Mouse (Mus musculus) megakaryocyte, embryonic 14.5 days (primary cell): Measurements from ENCODE around the gene Parp16.

ENCODE experiments used
- FLI1 ChIP-seq: IDR thresholded peaks from 2 replicates; pipeline ENCODE4 v1.6.1; 2012; ENCODE audit warnings: low read length, inconsistent platforms, mixed read lengths
- GATA1 ChIP-seq: IDR thresholded peaks from 3 replicates; pipeline ENCODE4 v1.6.1; 2012; ENCODE audit warnings: mixed read lengths, low read length, inconsistent platforms, borderline replicate concordance

- TF ChIP-seq GATA1, result no peak
- TF ChIP-seq FLI1, result no peak
Observed at GRCm38 (mm10) chr9:65275810-65276530, 80.8 kb downstream of the Parp16 start.
